Mouse (Mus musculus): Measurements from ENCODE around the gene Zfp423.

DNA sequence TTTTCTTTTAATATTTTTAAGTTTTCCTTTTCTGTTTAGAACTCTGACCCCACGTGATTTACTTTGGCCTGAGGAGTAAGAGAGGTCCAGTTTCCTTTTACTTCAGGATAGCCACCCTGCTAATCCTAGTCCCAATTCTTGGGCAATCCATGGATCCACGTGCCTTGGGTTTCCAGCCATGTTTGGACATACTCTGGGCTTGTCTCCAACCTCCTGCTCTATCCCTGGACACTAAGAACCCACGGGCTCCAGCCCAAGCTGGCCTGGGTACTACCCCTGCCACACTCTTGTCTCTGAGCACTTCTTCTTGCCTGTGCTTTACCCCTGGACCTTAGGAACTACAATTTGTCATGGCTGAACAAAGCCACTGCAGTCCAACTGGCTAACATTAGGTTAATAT, 107.5 kb downstream of the Zfp423 start:
- TF ChIP-seq CTCF (IDR thresholded peaks at IDR 0.05; ENCODE audit: insufficient read depth, low read length) (no peak), POLR2A (IDR thresholded peaks at IDR 0.05; ENCODE audit: borderline replicate concordance, extremely low read depth, low read depth, low read length) (no peak)
